Mouse (Mus musculus): ENCODE measurements around the gene Gpr45. TPM values are rescaled to one million over a fixed set of nuclear protein-coding genes. Genes with fewer than 3 reads are reported as not detected.

The Gpr45 gene
- polyA plus RNA-seq, 1 experiment from 2014 or later, result 11.2 TPM

GRCm38 (mm10) chr1:43042271-43042670 is 89.6 kb downstream of the Gpr45 start:
- H3K27me3 ChIP-seq (ENCODE audit: insufficient read depth, low read length), result no peaks in the 10 kb centered on the region
- WGBS, result 29% methylated on average over 6 of the region's 6 CpGs
- DNase-seq (ENCODE audit: low spot score), result peak; percentile 41
- no peak overlapping the region for H3K9ac ChIP-seq (ENCODE audit: low read depth, low read length)
- H3K27ac ChIP-seq, result no peak overlapping the region
- no peaks in the 10 kb centered on the region for H3K9me3 ChIP-seq (replicated peaks; ENCODE audit: low read length)
- H3K4me1 ChIP-seq (replicated peaks; ENCODE audit: insufficient read depth, low read length), result 0 out of 2 replicates have a peak, but pooled peaks cover 4% of the 10 kb centered on the region
- no peak for ATAC-seq (replicated peaks; ENCODE audit: low FRiP score, low read depth)
- TF ChIP-seq CTCF (IDR thresholded peaks at IDR 0.05; ENCODE audit: low read depth), result peak; percentile 37; the same call in 1 of the 2 replicates
- H3K4me2 ChIP-seq (ENCODE audit: low read length), result no peak overlapping the region
- no peak overlapping the region for H3K4me3 ChIP-seq (replicated peaks; ENCODE audit: low read depth, low read length)
- no peaks in the 10 kb centered on the region for H3K36me3 ChIP-seq (ENCODE audit: insufficient read depth, low read length)

GRCm38 (mm10) chr1:43045204-43045982 is 92.7 kb downstream of the Gpr45 start:
- no peak overlapping the region for H3K27ac ChIP-seq
- H3K4me2 ChIP-seq (ENCODE audit: low read length), result peak overlapping the region; percentile 38

DNA sequence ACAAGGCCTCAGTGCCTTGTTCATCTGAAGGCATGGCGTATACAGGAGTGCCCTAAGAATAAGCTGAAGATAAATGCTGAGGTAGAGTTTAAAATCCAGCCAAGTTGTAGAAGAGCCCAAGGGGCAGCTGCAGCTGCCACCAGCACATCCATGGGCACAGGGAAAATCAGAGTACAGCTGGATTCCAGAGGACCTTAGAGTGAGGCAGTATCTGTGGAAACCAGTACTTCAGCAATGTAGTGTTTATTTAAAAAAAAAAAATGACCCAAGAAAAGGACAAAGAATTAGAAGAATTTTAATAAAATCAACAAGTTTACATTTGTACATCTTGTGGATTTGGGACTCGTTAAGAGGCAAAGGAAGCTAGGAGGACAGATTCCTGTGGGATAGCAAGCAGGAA is 94.3 kb downstream of the Gpr45 start:
- 71% methylated on average over 2 of the region's 2 CpGs for WGBS
- Histone ChIP-seq H3K9me3 (replicated peaks; ENCODE audit: low read length) (no peaks in the 10 kb centered on the region), H3K27me3 (ENCODE audit: insufficient read depth, low read length) (no peaks in the 10 kb centered on the region), H3K36me3 (ENCODE audit: insufficient read depth, low read length) (peaks cover 13% of the 10 kb centered on the region; the same call in 1 of the 2 replicates), H3K4me2 (ENCODE audit: low read length) (no peak overlapping the region), H3K9ac (ENCODE audit: low read depth, low read length) (no peak overlapping the region), H3K4me1 (replicated peaks; ENCODE audit: insufficient read depth, low read length) (0 out of 2 replicates have a peak, but pooled peaks cover 4% of the 10 kb centered on the region), H3K4me3 (replicated peaks; ENCODE audit: low read depth, low read length) (no peak overlapping the region), H3K27ac (no peak overlapping the region)
- TF ChIP-seq CTCF (IDR thresholded peaks at IDR 0.05; ENCODE audit: low read depth), result no peak
- DNase-seq (ENCODE audit: low spot score), result no peak
- ATAC-seq (replicated peaks; ENCODE audit: low FRiP score, low read depth), result no peak

More at GRCm38 (mm10) chr1:43045204-43045982, 92.7 kb downstream of the Gpr45 start:
- no peak overlapping the region for H3K4me3 ChIP-seq (replicated peaks; ENCODE audit: low read depth, low read length)
- no peaks in the 10 kb centered on the region for H3K27me3 ChIP-seq (ENCODE audit: insufficient read depth, low read length)
- 0 out of 2 replicates have a peak, but pooled peaks cover 4% of the 10 kb centered on the region for H3K4me1 ChIP-seq (replicated peaks; ENCODE audit: insufficient read depth, low read length)
- DNase-seq (ENCODE audit: low spot score), result peak; percentile 68
- peaks cover 3% of the 10 kb centered on the region; the same call in 1 of the 2 replicates for H3K36me3 ChIP-seq (ENCODE audit: insufficient read depth, low read length)
- H3K9ac ChIP-seq (ENCODE audit: low read depth, low read length), result no peak overlapping the region
- H3K9me3 ChIP-seq (replicated peaks; ENCODE audit: low read length), result no peaks in the 10 kb centered on the region
- 17% methylated on average over 14 of the region's 14 CpGs for WGBS
- ATAC-seq (replicated peaks; ENCODE audit: low FRiP score, low read depth), result no peak
- TF ChIP-seq CTCF (IDR thresholded peaks at IDR 0.05; ENCODE audit: low read depth), result no peak

- Histone ChIP-seq H3K4me1 (replicated peaks; ENCODE audit: insufficient read depth, low read length) (0 out of 2 replicates have a peak, but pooled peaks cover 4% of the 10 kb centered on the region), H3K27ac (no peak overlapping the region), H3K36me3 (ENCODE audit: insufficient read depth, low read length) (peaks cover 13% of the 10 kb centered on the region; the same call in 1 of the 2 replicates), H3K4me3 (replicated peaks; ENCODE audit: low read depth, low read length) (no peak overlapping the region), H3K9me3 (replicated peaks; ENCODE audit: low read length) (no peaks in the 10 kb centered on the region), H3K4me2 (ENCODE audit: low read length) (no peak overlapping the region), H3K9ac (ENCODE audit: low read depth, low read length) (no peak overlapping the region), H3K27me3 (ENCODE audit: insufficient read depth, low read length) (no peaks in the 10 kb centered on the region)
- ATAC-seq (replicated peaks; ENCODE audit: low FRiP score, low read depth) (no peak), DNase-seq (ENCODE audit: low spot score) (no peak)
- no peak for TF ChIP-seq CTCF (IDR thresholded peaks at IDR 0.05; ENCODE audit: low read depth)
- WGBS, result 88% methylated on average over 10 of the region's 10 CpGs
Measured at GRCm38 (mm10) chr1:43047811-43048210, 95.1 kb downstream of the Gpr45 start.

GRCm38 (mm10) chr1:43051903-43052302 is 99.2 kb downstream of the Gpr45 start:
- Histone ChIP-seq H3K9me3 (replicated peaks; ENCODE audit: low read length) (no peaks in the 10 kb centered on the region), H3K27me3 (ENCODE audit: insufficient read depth, low read length) (no peaks in the 10 kb centered on the region), H3K4me2 (ENCODE audit: low read length) (no peak overlapping the region), H3K9ac (ENCODE audit: low read depth, low read length) (no peak overlapping the region), H3K4me3 (replicated peaks; ENCODE audit: low read depth, low read length) (no peak overlapping the region), H3K4me1 (replicated peaks; ENCODE audit: insufficient read depth, low read length) (no peaks in the 10 kb centered on the region), H3K27ac (no peak overlapping the region), H3K36me3 (ENCODE audit: insufficient read depth, low read length) (peaks cover 25% of the 10 kb centered on the region; the same call in 1 of the 2 replicates)
- TF ChIP-seq CTCF (IDR thresholded peaks at IDR 0.05; ENCODE audit: low read depth), result peak; percentile 57
- peak; percentile 18 for DNase-seq (ENCODE audit: low spot score)
- no peak for ATAC-seq (replicated peaks; ENCODE audit: low FRiP score, low read depth)
- 92% methylated on average over 5 of the region's 5 CpGs for WGBS

DNA sequence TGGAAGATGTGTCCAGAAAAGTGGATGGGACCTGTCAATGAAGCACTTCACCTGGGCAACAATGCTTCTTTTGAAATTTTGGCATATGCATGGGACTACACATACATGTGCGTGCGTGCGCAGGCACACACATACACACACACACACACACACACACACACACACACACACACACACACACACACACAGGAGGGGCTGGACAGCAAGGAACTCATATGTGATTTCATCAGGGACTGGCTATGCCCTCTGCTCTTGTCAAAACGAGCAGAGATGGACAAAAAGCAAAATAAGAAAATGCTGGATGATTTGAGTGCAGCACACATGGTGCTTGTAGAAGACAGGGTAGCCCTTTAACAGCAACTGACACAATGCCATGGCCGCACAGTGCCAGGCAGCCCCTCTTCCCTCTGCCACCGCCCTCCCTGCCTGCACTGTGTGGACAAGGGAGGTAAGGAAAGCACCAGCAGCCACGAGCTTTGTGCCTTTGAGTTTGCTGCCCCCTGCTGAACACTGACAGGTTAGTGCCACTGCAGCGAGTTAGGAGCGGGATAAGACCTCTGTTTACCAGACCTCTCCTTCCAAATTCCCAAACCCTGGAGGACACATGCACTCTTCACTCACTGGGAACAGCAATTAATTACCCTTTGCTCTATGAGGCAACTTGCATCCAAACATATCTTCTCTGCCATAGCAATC is 113.1 kb downstream of the Gpr45 start:
- TF ChIP-seq CTCF (IDR thresholded peaks at IDR 0.05; ENCODE audit: low read depth), result peak; percentile 93
- H3K27me3 ChIP-seq (ENCODE audit: insufficient read depth, low read length), result no peaks in the 10 kb centered on the region
- no peak overlapping the region for H3K4me3 ChIP-seq (replicated peaks; ENCODE audit: low read depth, low read length)
- no peaks in the 10 kb centered on the region for H3K9me3 ChIP-seq (replicated peaks; ENCODE audit: low read length)
- ATAC-seq (replicated peaks; ENCODE audit: low FRiP score, low read depth) (peak; percentile 85), DNase-seq (ENCODE audit: low spot score) (peak; percentile 89)
- no peaks in the 10 kb centered on the region for H3K4me1 ChIP-seq (replicated peaks; ENCODE audit: insufficient read depth, low read length)
- H3K9ac ChIP-seq (ENCODE audit: low read depth, low read length), result no peak overlapping the region
- no peak overlapping the region for H3K4me2 ChIP-seq (ENCODE audit: low read length)
- no peak overlapping the region for H3K27ac ChIP-seq
- 45% methylated on average over 9 of the region's 9 CpGs for WGBS
- H3K36me3 ChIP-seq (ENCODE audit: insufficient read depth, low read length), result peaks cover 3% of the 10 kb centered on the region; the same call in 1 of the 2 replicates
